Mouse (Mus musculus) left cerebral cortex, adult 18-20 months (tissue): ENCODE measurements around the gene Prune2. TPM values are rescaled to one million over a fixed set of nuclear protein-coding genes. Genes with fewer than 3 reads are reported as not detected.

Source experiments
- DNase-seq, 2 experiments: peaks; one replicate each; pipeline ENCODE4 v3.0.0; 2021 to 2022; ENCODE audit warnings: low spot score in 2 of 2, mixed read lengths in 1 of 2
- long read RNA-seq, 2 experiments: library from polyadenylated mRNA; stranded (forward); transcript quantifications; one replicate each; pipeline ENCODE4 v2.0.0; 2021
- total RNA-seq, 2 experiments: library from RNA; stranded (reverse); gene quantifications; 2 replicates each; pipeline ENCODE4 v1.2.3; 2021

Prune2 gene
- total RNA-seq: 10 to 100 TPM; 87.4 to 90.7 TPM
- long read RNA-seq, experiment 1, transcript Prune2-207 (11 exons, 2,115 nt): major isoform, 33 of 52 reads
- long read RNA-seq, experiment 1, partial matches to known transcripts: 3 of 52 reads
- long read RNA-seq, experiment 1, other reads (novel, unspliced or antisense): 16 of 52 reads
- long read RNA-seq, experiment 2, transcript Prune2-207 (11 exons, 2,115 nt): major isoform, 16 of 23 reads
- long read RNA-seq, experiment 2, partial matches to known transcripts: 2 of 23 reads
- long read RNA-seq, experiment 2, other reads (novel, unspliced or antisense): 5 of 23 reads

- peak; percentile 11 to 24 for DNase-seq
These were observed at the start of gene Prune2 for GRCm38 (mm10) chr19:16955613-16956271. Gene Prune2, plus strand, starts transcription at chr19:16956118.

GRCm38 (mm10) chr19:16911507-16911906, 44.4 kb upstream of the Prune2 start:
- DNase-seq: no peak

- no peak for DNase-seq
These were observed 31.4 kb upstream of the Prune2 start for GRCm38 (mm10) chr19:16924516-16924915.

GRCm38 (mm10) chr19:16934664-16935063, 21.3 kb upstream of the Prune2 start:
- no peak for DNase-seq

GRCm38 (mm10) chr19:16948794-16949313, 7.1 kb upstream of the Prune2 start:
- no peak for DNase-seq

- DNase-seq: no peak
These were observed 6.6 kb upstream of the Prune2 start for GRCm38 (mm10) chr19:16949341-16949740.

GRCm38 (mm10) chr19:16950051-16950450, 5.9 kb upstream of the Prune2 start:
- DNase-seq: no peak

- no peak for DNase-seq
These were observed 5.1 kb upstream of the Prune2 start for GRCm38 (mm10) chr19:16950664-16951363.

GRCm38 (mm10) chr19:16954736-16955135, 1.2 kb upstream of the Prune2 start:
- no peak for DNase-seq

- DNase-seq: no peak
These were observed 696 bp upstream of the Prune2 start for GRCm38 (mm10) chr19:16955231-16955612.

GRCm38 (mm10) chr19:16956319-16956718, 401 bp downstream of the Prune2 start:
- DNase-seq: no peak

GRCm38 (mm10) chr19:16959051-16959450, 3.1 kb downstream of the Prune2 start:
- no peak for DNase-seq

- DNase-seq: no peak
These were observed 3.6 kb downstream of the Prune2 start for GRCm38 (mm10) chr19:16959551-16959950.

- no peak for DNase-seq
These were observed 5.1 kb downstream of the Prune2 start for GRCm38 (mm10) chr19:16961036-16961435.

GRCm38 (mm10) chr19:16963178-16963577, 7.3 kb downstream of the Prune2 start:
- DNase-seq: no peak

- DNase-seq: no peak
These were observed 12.8 kb downstream of the Prune2 start for GRCm38 (mm10) chr19:16968768-16969167.

GRCm38 (mm10) chr19:16970612-16971011, 14.7 kb downstream of the Prune2 start:
- no peak for DNase-seq

- no peak for DNase-seq
These were observed 23.0 kb downstream of the Prune2 start for GRCm38 (mm10) chr19:16978910-16979309.

- DNase-seq: no peak
These were observed 25.8 kb downstream of the Prune2 start for GRCm38 (mm10) chr19:16981743-16982142.

- peak; percentile 10 to 13 for DNase-seq
These were observed 29.0 kb downstream of the Prune2 start for GRCm38 (mm10) chr19:16984897-16985296.

- DNase-seq: no peak
These were observed 32.1 kb downstream of the Prune2 start for GRCm38 (mm10) chr19:16987984-16988383.

GRCm38 (mm10) chr19:16992151-16992550, 36.2 kb downstream of the Prune2 start:
- no peak for DNase-seq
